Mouse (Mus musculus): Measurements from ENCODE around the gene Timd4.

Gene Timd4

GRCm38 (mm10) chr11:46810511-46810910, at the start of gene Timd4:
Gene Timd4 (plus strand): TSS chr11:46810800.
- no peak for DNase-seq (ENCODE audit: low spot score in 2 of 2)

DNA sequence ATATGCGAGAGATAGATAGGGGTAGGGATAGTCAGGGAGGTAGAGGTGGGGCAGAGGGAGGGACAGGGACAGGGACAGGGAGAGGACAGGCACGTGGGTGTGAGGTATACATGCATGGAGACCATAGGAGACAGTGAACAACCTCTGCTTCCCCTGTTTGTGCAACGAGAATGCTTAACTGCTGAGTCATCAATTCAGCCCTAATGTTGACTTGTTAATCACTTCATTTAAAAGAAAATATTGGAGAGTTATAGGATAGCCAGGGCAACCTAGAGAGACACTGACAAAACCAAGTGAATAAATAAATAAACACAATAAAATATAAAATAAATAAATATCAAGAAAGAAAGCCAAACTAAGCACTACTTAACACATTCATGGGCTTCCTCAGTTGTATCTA, 33.7 kb upstream of the Timd4 start:
- DNase-seq (ENCODE audit: low spot score in 2 of 2) = no peak

DNA sequence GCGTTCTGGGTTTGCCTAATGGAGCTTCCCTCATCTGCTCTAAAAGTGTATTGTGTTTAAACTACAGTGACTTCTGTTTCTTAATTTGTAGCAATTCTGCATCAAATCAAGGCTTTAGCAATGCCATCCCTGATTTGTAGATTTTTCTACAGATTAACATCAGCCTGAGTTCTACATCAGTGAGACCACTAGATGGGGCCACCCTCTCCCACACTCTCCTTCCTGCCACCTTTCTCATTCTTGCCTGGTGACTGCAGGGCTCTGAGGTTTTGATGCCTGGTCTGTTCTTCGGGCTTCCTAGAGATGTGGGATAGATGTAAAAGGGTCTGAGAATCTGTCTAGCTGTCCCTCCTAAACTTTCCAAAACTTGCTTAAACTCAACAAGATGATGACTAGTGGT, 30.8 kb upstream of the Timd4 start:
- no peak for DNase-seq (ENCODE audit: low spot score in 2 of 2)

GRCm38 (mm10) chr11:46804440-46804839, 6.2 kb upstream of the Timd4 start:
- DNase-seq (ENCODE audit: low spot score in 2 of 2) = no peak

DNA sequence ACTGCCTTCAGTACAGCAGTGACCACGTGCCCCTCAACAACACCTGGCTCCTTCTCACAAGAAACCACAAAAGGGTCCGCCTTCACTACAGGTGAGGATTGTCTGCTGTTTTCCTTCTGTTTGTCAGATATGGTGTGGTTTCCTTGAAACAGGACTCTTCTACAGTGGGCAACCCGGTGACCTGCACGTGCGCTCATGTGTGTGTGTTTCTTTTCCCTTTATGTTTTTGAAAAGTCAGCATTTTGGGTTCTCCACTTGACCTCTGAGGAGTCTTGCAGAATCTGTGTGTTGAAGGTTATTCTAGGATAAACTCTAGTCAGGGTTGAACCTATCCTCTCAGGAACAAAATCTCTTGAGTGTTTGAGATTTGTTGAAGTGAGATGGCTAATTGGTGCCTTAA, 7.1 kb downstream of the Timd4 start:
- DNase-seq (ENCODE audit: low spot score in 2 of 2) = no peak

DNA sequence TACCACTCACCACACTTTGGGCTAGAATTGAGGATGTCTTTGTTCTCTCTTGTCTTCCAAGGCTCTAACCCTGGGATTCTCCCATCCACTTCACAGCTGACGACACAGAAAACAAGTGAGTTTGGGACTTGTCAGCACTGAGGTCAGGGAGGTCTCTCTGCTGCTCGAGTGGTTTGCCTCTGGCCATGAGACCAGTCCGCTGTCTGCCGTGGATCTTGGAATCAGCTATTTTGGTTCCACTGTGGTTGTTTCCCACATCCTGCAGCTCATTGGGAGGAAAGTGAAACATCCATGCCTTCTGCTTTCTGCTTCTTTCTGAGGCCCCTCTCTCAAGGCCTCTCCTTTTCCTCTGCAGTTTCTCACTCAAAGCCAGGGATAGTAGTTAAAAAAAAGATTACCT, 9.3 kb downstream of the Timd4 start:
- DNase-seq (ENCODE audit: low spot score in 2 of 2) = no peak

GRCm38 (mm10) chr11:46830348-46830747, 19.7 kb downstream of the Timd4 start:
- no peak for DNase-seq (ENCODE audit: low spot score in 2 of 2)

DNA sequence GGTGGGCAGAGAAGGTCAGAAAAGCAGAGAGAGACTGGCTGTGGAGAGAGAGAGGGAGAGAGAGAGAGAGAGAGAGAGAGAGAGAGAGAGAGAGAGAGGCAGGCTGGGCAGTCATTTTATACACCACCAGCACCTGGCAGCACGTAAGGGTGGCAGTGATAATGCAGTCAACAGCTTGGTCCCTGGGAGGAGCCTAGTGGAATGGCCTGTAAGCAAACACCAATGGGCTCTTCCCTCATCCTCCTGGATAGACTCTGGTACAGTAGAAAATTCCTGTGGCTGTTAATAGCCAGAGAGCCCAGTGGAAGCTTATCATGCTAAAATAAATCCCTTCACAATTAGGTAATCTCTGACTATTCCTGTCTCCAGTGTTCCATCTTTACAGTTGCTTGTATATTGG, 24.5 kb downstream of the Timd4 start:
- DNase-seq (ENCODE audit: low spot score in 2 of 2) = no peak

- DNase-seq (ENCODE audit: low spot score in 2 of 2) = no peak
Observed at GRCm38 (mm10) chr11:46842015-46842726, 31.6 kb downstream of the Timd4 start.

DNA sequence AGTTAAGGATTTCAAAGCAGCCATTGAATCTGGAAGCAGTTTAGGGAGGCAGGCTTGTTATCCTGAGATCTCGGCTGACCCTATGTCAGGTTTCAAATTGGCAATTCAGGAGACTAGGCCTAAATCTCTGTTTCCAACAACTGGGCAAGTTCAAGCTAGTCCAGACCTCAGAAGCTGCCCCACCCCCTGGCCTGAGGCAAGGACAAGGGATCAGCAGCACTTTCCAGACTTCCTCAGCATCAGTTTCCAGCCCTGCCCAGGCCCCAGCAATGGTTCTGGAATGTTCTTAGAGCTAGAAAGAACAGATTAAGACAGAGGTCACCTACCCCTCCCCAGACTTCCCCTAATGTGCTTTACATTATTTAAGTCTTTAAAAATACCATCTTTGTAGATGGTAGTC, 36.1 kb downstream of the Timd4 start:
- DNase-seq (ENCODE audit: low spot score in 2 of 2) = no peak

GRCm38 (mm10) chr11:46847827-46848220, 37.2 kb downstream of the Timd4 start:
- DNase-seq (ENCODE audit: low spot score in 2 of 2) = no peak

GRCm38 (mm10) chr11:46848221-46848971, 37.8 kb downstream of the Timd4 start:
- no peak for DNase-seq (ENCODE audit: low spot score in 2 of 2)

GRCm38 (mm10) chr11:46864809-46865208, 54.2 kb downstream of the Timd4 start:
- DNase-seq (ENCODE audit: low spot score in 2 of 2) = no peak

GRCm38 (mm10) chr11:46868594-46868993, 58.0 kb downstream of the Timd4 start:
- no peak for DNase-seq (ENCODE audit: low spot score in 2 of 2)

DNA sequence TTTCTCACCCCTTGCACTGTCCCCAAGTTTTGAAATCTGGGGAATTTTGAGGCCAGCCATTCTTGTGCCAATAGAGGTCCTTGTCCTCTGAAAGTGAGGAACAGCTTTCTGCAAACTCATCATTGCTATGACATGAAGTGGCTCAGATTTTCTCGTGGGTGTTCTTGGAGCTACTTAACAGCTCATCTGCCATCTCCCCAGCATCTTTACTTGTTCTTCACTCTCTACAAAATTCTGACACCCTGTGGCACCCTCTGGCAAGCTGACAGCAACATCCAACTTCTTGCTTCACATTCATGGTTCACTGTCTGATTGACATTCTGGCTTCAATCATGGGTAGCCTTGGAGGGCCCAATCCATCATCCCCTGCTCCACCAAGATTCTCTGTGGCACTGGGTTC, 65.2 kb downstream of the Timd4 start:
- no peak for DNase-seq (ENCODE audit: low spot score in 2 of 2)

DNA sequence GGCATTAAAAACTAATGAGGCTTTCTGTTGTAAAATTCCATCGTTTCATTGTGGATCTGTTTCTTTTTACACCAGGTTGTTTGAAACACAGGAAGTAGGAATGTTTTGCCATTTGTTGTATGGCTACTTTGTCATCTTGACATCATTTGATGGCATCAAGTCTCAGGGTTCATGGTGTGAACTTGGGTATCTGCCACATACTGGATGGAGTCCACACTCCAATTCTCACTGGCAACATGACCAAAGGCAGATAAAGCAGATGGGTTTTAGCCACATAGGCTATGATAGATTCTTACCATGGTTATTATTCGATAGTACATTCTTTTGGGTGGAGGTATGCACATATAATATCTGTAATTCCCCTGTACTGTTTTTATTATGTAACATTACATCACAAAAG, 71.9 kb downstream of the Timd4 start:
- DNase-seq (ENCODE audit: low spot score in 2 of 2) = no peak

DNA sequence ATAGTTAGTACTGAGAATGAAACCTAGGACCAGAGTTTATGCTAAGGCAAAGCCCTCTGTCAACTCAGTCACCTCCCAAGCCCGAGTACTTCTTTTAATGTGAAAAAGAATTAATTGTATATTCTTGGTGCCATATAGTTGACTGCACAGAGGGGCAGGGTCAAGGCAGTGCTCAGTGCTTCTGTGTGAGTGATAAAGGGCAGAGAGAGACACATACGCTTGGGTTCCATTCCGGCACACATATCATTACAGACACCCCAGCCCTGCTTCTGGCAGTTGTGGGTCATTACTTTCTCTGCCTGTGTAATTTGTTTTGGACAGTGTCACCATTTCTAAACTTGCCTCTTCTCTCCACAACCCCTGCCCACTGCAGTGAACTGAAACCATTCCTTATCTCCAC, 78.5 kb downstream of the Timd4 start:
- DNase-seq (ENCODE audit: low spot score in 2 of 2) = no peak

All from thymus, postnatal 10 days (tissue).